Mouse (Mus musculus): ENCODE measurements at regions not wholly inside any gene's neighbourhood (a gene's known extent, or its start where the extent isn't known, plus 50 kb on each side); places are given as distances from the start of the nearest gene placed in this dataset.

- Histone ChIP-seq H3K27me3 (ENCODE audit: control insufficient read depth, insufficient read depth, low read length) (no peaks in the 10 kb centered on the region), H3K36me3 (ENCODE audit: control insufficient read depth, insufficient read depth, low read length) (no peaks in the 10 kb centered on the region)
- TF ChIP-seq POLR2A (IDR thresholded peaks at IDR 0.05; ENCODE audit: control insufficient read depth, low read depth, low read length) (no peak), CTCF (IDR thresholded peaks at IDR 0.05; ENCODE audit: control insufficient read depth, insufficient read depth, insufficient replicate concordance, low read depth, low read length) (no peak)
Observed at GRCm38 (mm10) chrX:42393836-42394556, 95.5 kb upstream of the Tex13c2 start.

DNA sequence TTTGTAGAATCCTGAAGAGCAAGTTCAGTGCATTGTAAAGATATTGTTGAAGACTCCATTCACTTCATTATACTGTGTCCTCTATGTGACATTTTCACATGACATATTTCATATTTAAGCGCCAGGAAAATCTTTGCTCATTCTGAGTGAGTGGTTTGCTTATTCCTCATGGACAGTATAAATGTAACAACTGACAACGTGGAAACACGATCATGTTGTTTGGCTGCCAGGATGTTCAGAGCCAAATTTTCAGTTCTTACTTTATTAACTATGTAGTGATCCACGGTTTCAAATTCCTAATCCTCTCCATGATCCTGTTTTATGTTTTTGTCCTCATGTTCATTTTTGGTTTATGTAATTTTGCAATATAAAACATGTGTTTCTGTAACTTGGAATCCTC, 93.0 kb upstream of the Tex13c2 start:
- H3K4me1 ChIP-seq (ENCODE audit: control insufficient read depth, insufficient read depth, low read length), result no peaks in the 10 kb centered on the region
- no peaks in the 10 kb centered on the region for H3K27me3 ChIP-seq (ENCODE audit: control insufficient read depth, insufficient read depth, low read length)
- TF ChIP-seq CTCF (IDR thresholded peaks at IDR 0.05; ENCODE audit: control insufficient read depth, insufficient read depth, insufficient replicate concordance, low read depth, low read length) (no peak), POLR2A (IDR thresholded peaks at IDR 0.05; ENCODE audit: control insufficient read depth, low read depth, low read length) (no peak)
- no peak overlapping the region for H3K27ac ChIP-seq (ENCODE audit: control insufficient read depth, insufficient read depth, low read depth, low read length)
- no peaks in the 10 kb centered on the region for H3K36me3 ChIP-seq (ENCODE audit: control insufficient read depth, insufficient read depth, low read length)
- no peak overlapping the region for H3K4me3 ChIP-seq (ENCODE audit: control insufficient read depth, low read depth, low read length)

More at GRCm38 (mm10) chrX:42393836-42394556, 95.5 kb upstream of the Tex13c2 start:
- H3K4me3 ChIP-seq (ENCODE audit: control insufficient read depth, low read depth, low read length), result no peak overlapping the region
- no peaks in the 10 kb centered on the region for H3K4me1 ChIP-seq (ENCODE audit: control insufficient read depth, insufficient read depth, low read length)
- no peak overlapping the region for H3K27ac ChIP-seq (ENCODE audit: control insufficient read depth, insufficient read depth, low read depth, low read length)

DNA sequence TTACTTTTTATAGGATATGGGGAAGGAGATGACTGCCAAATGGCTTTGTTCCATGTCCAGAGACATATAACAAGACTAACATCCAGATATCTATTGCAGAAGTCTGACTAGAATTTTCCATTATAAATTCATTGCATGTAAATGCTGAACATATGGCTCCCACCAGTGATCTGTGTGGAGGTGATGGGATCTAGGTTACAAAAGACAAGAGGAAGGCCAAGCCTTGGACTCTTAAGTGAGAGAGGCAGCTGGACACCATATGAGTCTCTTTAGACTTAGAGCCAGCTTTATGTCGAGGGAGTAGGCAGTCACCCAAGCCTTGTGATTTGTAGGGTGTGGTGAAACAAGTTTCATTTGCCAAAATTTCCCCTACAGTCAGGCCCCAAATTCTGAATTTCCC, 90.7 kb upstream of the Tex13c2 start:
- H3K4me3 ChIP-seq (ENCODE audit: control insufficient read depth, low read depth, low read length), result no peak overlapping the region
- TF ChIP-seq CTCF (IDR thresholded peaks at IDR 0.05; ENCODE audit: control insufficient read depth, insufficient read depth, insufficient replicate concordance, low read depth, low read length) (no peak), POLR2A (IDR thresholded peaks at IDR 0.05; ENCODE audit: control insufficient read depth, low read depth, low read length) (no peak)
- no peaks in the 10 kb centered on the region for H3K4me1 ChIP-seq (ENCODE audit: control insufficient read depth, insufficient read depth, low read length)
- H3K27me3 ChIP-seq (ENCODE audit: control insufficient read depth, insufficient read depth, low read length), result no peaks in the 10 kb centered on the region
- H3K27ac ChIP-seq (ENCODE audit: control insufficient read depth, insufficient read depth, low read depth, low read length), result no peak overlapping the region
- no peaks in the 10 kb centered on the region for H3K36me3 ChIP-seq (ENCODE audit: control insufficient read depth, insufficient read depth, low read length)

DNA sequence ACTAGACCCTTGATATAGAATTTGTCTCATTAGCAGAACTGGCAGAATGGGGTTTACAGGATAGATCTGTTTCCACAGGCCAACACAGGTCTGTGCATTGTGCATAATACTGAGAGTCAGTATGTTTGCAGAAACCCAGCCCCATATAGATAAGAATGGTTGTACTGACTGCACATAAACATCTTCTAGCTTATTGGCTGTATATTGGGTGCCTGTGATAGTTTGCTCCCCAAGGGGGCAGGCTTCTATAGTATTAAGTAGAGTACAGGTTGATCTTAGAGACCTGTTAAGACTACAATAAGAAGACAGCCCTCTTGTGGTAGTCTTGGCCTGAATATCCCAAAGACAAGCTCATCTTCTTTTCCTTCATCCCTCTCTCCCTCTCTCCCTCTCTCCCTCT, 90.1 kb upstream of the Tex13c2 start:
- no peaks in the 10 kb centered on the region for H3K27me3 ChIP-seq (ENCODE audit: control insufficient read depth, insufficient read depth, low read length)
- no peaks in the 10 kb centered on the region for H3K36me3 ChIP-seq (ENCODE audit: control insufficient read depth, insufficient read depth, low read length)
- TF ChIP-seq CTCF (IDR thresholded peaks at IDR 0.05; ENCODE audit: control insufficient read depth, insufficient read depth, insufficient replicate concordance, low read depth, low read length) (no peak), POLR2A (IDR thresholded peaks at IDR 0.05; ENCODE audit: control insufficient read depth, low read depth, low read length) (no peak)
- H3K4me3 ChIP-seq (ENCODE audit: control insufficient read depth, low read depth, low read length), result no peak overlapping the region
- no peak overlapping the region for H3K27ac ChIP-seq (ENCODE audit: control insufficient read depth, insufficient read depth, low read depth, low read length)
- no peaks in the 10 kb centered on the region for H3K4me1 ChIP-seq (ENCODE audit: control insufficient read depth, insufficient read depth, low read length)

- Histone ChIP-seq H3K4me1 (ENCODE audit: control insufficient read depth, insufficient read depth, low read length) (no peaks in the 10 kb centered on the region), H3K27ac (ENCODE audit: control insufficient read depth, insufficient read depth, low read depth, low read length) (no peak overlapping the region), H3K4me3 (ENCODE audit: control insufficient read depth, low read depth, low read length) (no peak overlapping the region), H3K27me3 (ENCODE audit: control insufficient read depth, insufficient read depth, low read length) (no peaks in the 10 kb centered on the region), H3K36me3 (ENCODE audit: control insufficient read depth, insufficient read depth, low read length) (no peaks in the 10 kb centered on the region)
- no peak for TF ChIP-seq CTCF (IDR thresholded peaks at IDR 0.05; ENCODE audit: control insufficient read depth, insufficient read depth, insufficient replicate concordance, low read depth, low read length)
- TF ChIP-seq POLR2A (IDR thresholded peaks at IDR 0.05; ENCODE audit: control insufficient read depth, low read depth, low read length), result no peak
Observed at GRCm38 (mm10) chrX:42401091-42401490, 88.4 kb upstream of the Tex13c2 start.

DNA sequence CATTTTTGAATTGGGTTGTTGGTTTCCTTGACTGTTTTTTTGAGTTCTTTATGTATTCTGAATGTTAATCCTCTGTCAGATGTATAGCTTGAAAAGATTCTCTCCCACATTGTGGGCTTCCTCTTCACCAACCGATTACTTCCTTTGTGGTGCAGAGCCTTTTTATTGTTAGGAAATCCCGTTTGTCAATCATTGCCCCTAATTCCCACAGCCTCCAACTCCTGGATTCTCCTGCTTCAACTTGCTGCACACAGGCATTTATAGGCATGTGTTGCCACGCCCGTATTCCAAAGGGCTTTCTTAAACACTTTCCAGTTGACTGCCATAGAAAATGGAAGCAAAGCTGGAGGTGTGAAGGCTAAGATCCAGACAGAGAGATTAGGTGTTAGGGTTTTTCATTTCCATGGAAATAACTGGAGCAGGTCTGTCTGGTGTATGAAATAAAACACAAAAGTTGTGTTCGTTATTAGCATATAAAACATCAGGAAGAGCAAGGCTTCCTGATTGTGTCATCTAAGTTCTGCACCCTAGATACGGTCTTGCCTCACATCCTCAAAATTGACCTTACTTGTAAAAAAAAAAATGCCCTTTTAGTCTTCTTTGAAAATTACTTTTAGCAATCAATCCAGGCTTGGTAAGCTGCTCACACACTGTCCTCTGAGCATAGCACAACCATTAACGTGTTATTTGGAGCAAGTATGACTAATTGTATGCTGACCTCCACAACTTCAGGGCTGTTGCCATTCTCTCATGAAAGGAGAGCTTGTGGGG, 87.7 kb upstream of the Tex13c2 start:
- Histone ChIP-seq H3K4me1 (ENCODE audit: control insufficient read depth, insufficient read depth, low read length) (no peaks in the 10 kb centered on the region), H3K27me3 (ENCODE audit: control insufficient read depth, insufficient read depth, low read length) (no peaks in the 10 kb centered on the region), H3K36me3 (ENCODE audit: control insufficient read depth, insufficient read depth, low read length) (no peaks in the 10 kb centered on the region), H3K4me3 (ENCODE audit: control insufficient read depth, low read depth, low read length) (no peak overlapping the region), H3K27ac (ENCODE audit: control insufficient read depth, insufficient read depth, low read depth, low read length) (no peak overlapping the region)
- no peak for TF ChIP-seq POLR2A (IDR thresholded peaks at IDR 0.05; ENCODE audit: control insufficient read depth, low read depth, low read length)
- TF ChIP-seq CTCF (IDR thresholded peaks at IDR 0.05; ENCODE audit: control insufficient read depth, insufficient read depth, insufficient replicate concordance, low read depth, low read length), result no peak

- Histone ChIP-seq H3K4me1 (ENCODE audit: control insufficient read depth, insufficient read depth, low read length) (no peaks in the 10 kb centered on the region), H3K27ac (ENCODE audit: control insufficient read depth, insufficient read depth, low read depth, low read length) (no peak overlapping the region), H3K4me3 (ENCODE audit: control insufficient read depth, low read depth, low read length) (no peak overlapping the region), H3K36me3 (ENCODE audit: control insufficient read depth, insufficient read depth, low read length) (no peaks in the 10 kb centered on the region), H3K27me3 (ENCODE audit: control insufficient read depth, insufficient read depth, low read length) (no peaks in the 10 kb centered on the region)
- TF ChIP-seq POLR2A (IDR thresholded peaks at IDR 0.05; ENCODE audit: control insufficient read depth, low read depth, low read length) (no peak), CTCF (IDR thresholded peaks at IDR 0.05; ENCODE audit: control insufficient read depth, insufficient read depth, insufficient replicate concordance, low read depth, low read length) (no peak)
Observed at GRCm38 (mm10) chrX:42402335-42402605, 87.2 kb upstream of the Tex13c2 start.

All from testis, adult 2 months (tissue).